Mouse (Mus musculus) spleen, adult 2 months (tissue): ENCODE data around the gene Atp5g3.
A peak's percentile ranks its signal among the peaks of the same experiment; 100 is the strongest.

Source experiments
- CTCF ChIP-seq: fragments of 200-500 bp; IDR thresholded peaks from 2 replicates; pipeline ENCODE4 v1.5.1; 2011; ENCODE audit warnings: mild to moderate bottlenecking, inconsistent platforms; ENCODE audit not compliant: insufficient read depth, insufficient read length, insufficient replicate concordance; ENCODE audit errors: extremely low read depth
- POLR2A ChIP-seq: fragments of 200-500 bp; IDR thresholded peaks from 2 replicates; pipeline ENCODE4 v1.6.1; 2011; ENCODE audit warnings: low read depth, low read length, inconsistent platforms

GRCm38 (mm10) chr2:73911175-73911700 lies at the start of gene Atp5g3:
- TF ChIP-seq CTCF (no peak), POLR2A (peak; percentile 41; the same call in 1 of the 2 replicates)
